Comparison of ENCODE assay signal across 8 mouse cellular contexts in genomic region chr9:110476124-110477091, GRCm38 (mm10). TPM values are rescaled to one million over a fixed set of nuclear protein-coding genes. Genes with fewer than 3 reads are reported as not detected.
DNase-seq lines count a peak whose midpoint lies in the region; ATAC-seq and TF ChIP-seq lines count a peak whose summit lies in the region.

Gene Klhl18, minus strand, starts transcription at chr9:110476694.
Gene Kif9, plus strand, starts transcription at chr9:110476958.

- under 1% methylated on average over 53 of the region's 53 CpGs for WGBS in forebrain, embryonic 16.5 days
- WGBS in lung, embryonic 14.5 days = under 1% methylated on average over 53 of the region's 53 CpGs
- under 1% methylated on average over 53 of the region's 53 CpGs for WGBS in olfactory bulb, adult 2 months
- WGBS in thymus, adult 2 months = under 1% methylated on average over 53 of the region's 53 CpGs

- peak; percentile 79 for DNase-seq in G1E (ENCODE audit: low spot score)
- DNase-seq in cerebellum, adult 18-20 months = peak; percentile 98 to 99
- peak; percentile 98 for DNase-seq in heart, postnatal 36 days
- DNase-seq in layer of hippocampus, adult 2 months (ENCODE audit: low spot score in 2 of 2) = peak; percentile 96 to 97
- peak; percentile 98 for DNase-seq in lung, embryonic 14.5 days
- peak; percentile 95 for DNase-seq in thymus, adult 2 months

- peak; percentile 87 for ATAC-seq in G1E (ENCODE audit: extremely low read depth, insufficient number of reproducible peaks, low FRiP score, poor library complexity, severe bottlenecking)
- peak; percentile 98 for ATAC-seq in forebrain, embryonic 16.5 days
- peak; percentile 99 for ATAC-seq in lung, embryonic 14.5 days (ENCODE audit: insufficient read depth)

- peak within 1 kb of the TSS; percentile 88 for H3K4me2 ChIP-seq in forebrain, embryonic 16.5 days (ENCODE audit: low read length)
- peak within 1 kb of the TSS; percentile 81 for H3K4me2 ChIP-seq in lung, embryonic 14.5 days

- peaks cover 24% of the 10 kb centered on the region for H3K4me1 ChIP-seq in G1E (ENCODE audit: insufficient read depth, low read depth, low read length)
- peaks cover 11% of the 10 kb centered on the region for H3K4me1 ChIP-seq in forebrain, embryonic 16.5 days (replicated peaks; ENCODE audit: control insufficient read depth, insufficient read depth, low read length)
- no peaks in the 10 kb centered on the region for H3K4me1 ChIP-seq in lung, embryonic 14.5 days (ENCODE audit: insufficient read depth)
- peaks cover 5% of the 10 kb centered on the region for H3K4me1 ChIP-seq in olfactory bulb, adult 2 months (ENCODE audit: control insufficient read depth, insufficient read depth, low read length)
- peaks cover 11% of the 10 kb centered on the region for H3K4me1 ChIP-seq in thymus, adult 2 months (replicated peaks; ENCODE audit: control insufficient read depth, insufficient read depth, low read length)

- TF ChIP-seq CTCF in G1E (IDR thresholded peaks at IDR 0.05; ENCODE audit: low read depth, low read length) = no peak
- no peak; the same call in 1 of the 2 replicates for TF ChIP-seq CTCF in layer of hippocampus, adult 2 months (conservative IDR thresholded peaks at IDR 0.05)
- peak; percentile 17; the same call in 1 of the 2 replicates for TF ChIP-seq CTCF in lung, embryonic 14.5 days (IDR thresholded peaks at IDR 0.05; ENCODE audit: low read depth)
- TF ChIP-seq CTCF in olfactory bulb, adult 2 months (IDR thresholded peaks at IDR 0.05; ENCODE audit: insufficient read depth, low read depth, low read length) = no peak
- TF ChIP-seq CTCF in thymus, adult 2 months (IDR thresholded peaks at IDR 0.05; ENCODE audit: borderline replicate concordance, control insufficient read depth, extremely low read depth, insufficient read depth, low read length, poor library complexity) = no peak

- H3K9ac ChIP-seq in forebrain, embryonic 16.5 days (replicated peaks; ENCODE audit: low read depth, low read length) = peak within 1 kb of the TSS; percentile 81
- H3K9ac ChIP-seq in lung, embryonic 14.5 days = peak within 1 kb of the TSS; percentile 62

- H3K27ac ChIP-seq in forebrain, embryonic 16.5 days (ENCODE audit: low read length) = peak within 1 kb of the TSS; percentile 90
- H3K27ac ChIP-seq in layer of hippocampus, adult 2 months = peak within 1 kb of the TSS; percentile 97
- peak within 1 kb of the TSS; percentile 90 for H3K27ac ChIP-seq in lung, embryonic 14.5 days (ENCODE audit: low read depth)
- H3K27ac ChIP-seq in olfactory bulb, adult 2 months (ENCODE audit: insufficient read depth, low read depth, low read length) = peak within 1 kb of the TSS; percentile 82
- H3K27ac ChIP-seq in thymus, adult 2 months (ENCODE audit: control insufficient read depth, insufficient read depth, low read length) = peak within 1 kb of the TSS; percentile 51

- intact Hi-C loops in heart, postnatal 36 days (cut with DNase I) = loop anchor here (1.0 to 5.0 kb wide), 2 partner anchors 56 to 69 kb away; partner anchors contain the start of genes Ptpn23 and Setd2

- H3K9me3 ChIP-seq in G1E (replicated peaks) = no peaks in the 10 kb centered on the region
- H3K9me3 ChIP-seq in forebrain, embryonic 16.5 days (ENCODE audit: control insufficient read depth, low read length) = no peaks in the 10 kb centered on the region
- no peaks in the 10 kb centered on the region for H3K9me3 ChIP-seq in lung, embryonic 14.5 days (ENCODE audit: low read depth, low read length)

- H3K27me3 ChIP-seq in G1E (ENCODE audit: insufficient read depth, low read length) = no peaks in the 10 kb centered on the region
- H3K27me3 ChIP-seq in forebrain, embryonic 16.5 days (replicated peaks; ENCODE audit: control insufficient read depth, insufficient read depth, low read length) = 0 out of 2 replicates have a peak, but pooled peaks cover 3% of the 10 kb centered on the region
- no peaks in the 10 kb centered on the region for H3K27me3 ChIP-seq in lung, embryonic 14.5 days (ENCODE audit: insufficient read depth, low read length)
- no peaks in the 10 kb centered on the region for H3K27me3 ChIP-seq in thymus, adult 2 months (ENCODE audit: control insufficient read depth, insufficient read depth, low read length)

- peak within 1 kb of the TSS; percentile 87 for H3K4me3 ChIP-seq in G1E (ENCODE audit: low read depth, low read length)
- H3K4me3 ChIP-seq in forebrain, embryonic 16.5 days (replicated peaks; ENCODE audit: low read length) = peak within 1 kb of the TSS; percentile 67
- H3K4me3 ChIP-seq in layer of hippocampus, adult 2 months = peak within 1 kb of the TSS; percentile 69
- peak within 1 kb of the TSS; percentile 76 for H3K4me3 ChIP-seq in lung, embryonic 14.5 days (ENCODE audit: low read depth, low read length)
- peak within 1 kb of the TSS; percentile 65 for H3K4me3 ChIP-seq in olfactory bulb, adult 2 months (ENCODE audit: insufficient read depth, low read depth, low read length)
- H3K4me3 ChIP-seq in thymus, adult 2 months (ENCODE audit: control insufficient read depth, insufficient read depth, low read length) = peak within 1 kb of the TSS; percentile 83

- peaks cover 19% of the 10 kb centered on the region for H3K36me3 ChIP-seq in G1E (replicated peaks)
- H3K36me3 ChIP-seq in forebrain, embryonic 16.5 days (ENCODE audit: control insufficient read depth, insufficient read depth) = no peaks in the 10 kb centered on the region
- H3K36me3 ChIP-seq in lung, embryonic 14.5 days (ENCODE audit: insufficient read depth) = 0 out of 2 replicates have a peak, but pooled peaks cover 4% of the 10 kb centered on the region
- no peaks in the 10 kb centered on the region for H3K36me3 ChIP-seq in thymus, adult 2 months (ENCODE audit: control insufficient read depth, insufficient read depth, low read length)

- TF ChIP-seq POLR2A in olfactory bulb, adult 2 months (IDR thresholded peaks at IDR 0.05; ENCODE audit: insufficient read depth, low read depth, low read length) = peak; percentile 67
- TF ChIP-seq POLR2A in thymus, adult 2 months (IDR thresholded peaks at IDR 0.05; ENCODE audit: control insufficient read depth, extremely low read depth, insufficient read depth, low read length, poor library complexity) = 0 out of 2 replicates have a peak, but pooled peaks have one; percentile 54

RNA-seq across cellular contexts. Expression of gene Klhl18, which starts in this region (rescaled TPM):
- total RNA-seq in G1E (2014; fragmentation: Nextera tagmentation) = 11.4 and 20.8 TPM in 2 replicates
- 6.3 and 6.5 TPM in 2 replicates for total RNA-seq in G1E (2017)
- 4.7 and 5.7 TPM in 2 replicates for polyA plus RNA-seq in G1E (2012)
- 15.2 and 19.3 TPM in 2 replicates for polyA plus RNA-seq in forebrain, embryonic 16.5 days (2015; fragmentation: Nextera tagmentation; extraction: Ambion mirVana)
- 10 to 100 TPM; 11.8 to 12.8 TPM for total RNA-seq in heart, postnatal 36 days (2021)
- total RNA-seq in layer of hippocampus, adult 2 months (2021) = 10 to 100 TPM; 22.0 to 25.4 TPM
- 8.9 and 9.7 TPM in 2 replicates for polyA plus RNA-seq in lung, embryonic 14.5 days (2014; fragmentation: Nextera tagmentation; extraction: Ambion mirVana)
- not detected in 2 replicates for polyA plus RNA-seq in olfactory bulb, adult 2 months (2012; ENCODE audit: insufficient read depth, insufficient read length, low replicate concordance, missing spikeins)
- 19.0 and 21.2 TPM in 2 replicates for polyA plus RNA-seq in thymus, adult 2 months (2012; rRNA removed)

RNA-seq across cellular contexts. Expression of gene Kif9, which starts in this region (rescaled TPM):
- total RNA-seq in G1E (2014; fragmentation: Nextera tagmentation) = 2.1 and 2.9 TPM in 2 replicates
- 2.0 and 3.1 TPM in 2 replicates for total RNA-seq in G1E (2017)
- 0.10 and 0.14 TPM in 2 replicates for polyA plus RNA-seq in G1E (2012)
- polyA plus RNA-seq in forebrain, embryonic 16.5 days (2015; fragmentation: Nextera tagmentation; extraction: Ambion mirVana) = 3.0 TPM in 2 replicates
- under 1 TPM; 0.24 to 0.36 TPM for total RNA-seq in heart, postnatal 36 days (2021)
- total RNA-seq in layer of hippocampus, adult 2 months (2021) = 1 to 10 TPM; 3.5 to 3.7 TPM
- 0.88 and 1.8 TPM in 2 replicates for polyA plus RNA-seq in lung, embryonic 14.5 days (2014; fragmentation: Nextera tagmentation; extraction: Ambion mirVana)
- not detected in 2 replicates for polyA plus RNA-seq in olfactory bulb, adult 2 months (2012; ENCODE audit: insufficient read depth, insufficient read length, low replicate concordance, missing spikeins)
- 0.90 and 1.6 TPM in 2 replicates for polyA plus RNA-seq in thymus, adult 2 months (2012; rRNA removed)

Comparison
In these comparisons a context has a peak if more than half of its experiments do, and no peak if none do; other contexts are left out.
1. Peak in every context shown above with its lines: DNase-seq, ATAC-seq, H3K4me3 ChIP-seq and H3K27ac ChIP-seq.